Mouse (Mus musculus) lung, embryonic 14.5 days (tissue): ENCODE data around the gene Nadk. TPM values are rescaled to one million over a fixed set of nuclear protein-coding genes. Genes with fewer than 3 reads are reported as not detected.

Experiments used
- ATAC-seq: fragments of 200-750 bp; cut with Nextera tagmentation; 2 replicates; pipeline ENCODE4 v1.8.0; 2017; ENCODE audit warnings: mild to moderate bottlenecking, moderate TSS enrichment, moderate library complexity; ENCODE audit not compliant: insufficient read depth
- DNase-seq: peaks from one replicate; pipeline ENCODE4 v3.0.0-alpha.2; 2015
- H3K27ac ChIP-seq: fragments of 300-500 bp; sonication (generic); 2 replicates; pipeline ENCODE4 v1.5.1; 2014; ENCODE audit warnings: low read depth, mild to moderate bottlenecking, moderate library complexity
- H3K27me3 ChIP-seq: fragments of 300-500 bp; sonication (generic); 2 replicates; pipeline ENCODE4 v1.6.1; 2014; ENCODE audit warnings: low read length, control low read depth; ENCODE audit not compliant: insufficient read depth
- H3K36me3 ChIP-seq: fragments of 300-500 bp; sonication (generic); 2 replicates; pipeline ENCODE4 v1.6.1; 2014; ENCODE audit warnings: control low read depth; ENCODE audit not compliant: insufficient read depth
- H3K4me1 ChIP-seq: fragments of 300-500 bp; sonication (generic); 2 replicates; pipeline ENCODE4 v1.6.1; 2014; ENCODE audit warnings: antibody characterized with exemption, control low read depth; ENCODE audit not compliant: insufficient read depth
- H3K4me2 ChIP-seq: fragments of 300-500 bp; sonication (generic); 2 replicates; pipeline ENCODE4 v1.6.1; 2014; ENCODE audit warnings: mild to moderate bottlenecking
- H3K4me3 ChIP-seq: fragments of 300-500 bp; sonication (generic); 2 replicates; pipeline ENCODE4 v1.5.1; 2014; ENCODE audit warnings: low read depth, low read length
- H3K9ac ChIP-seq: fragments of 300-500 bp; sonication (generic); 2 replicates; pipeline ENCODE4 v1.6.1; 2014
- H3K9me3 ChIP-seq: fragments of 300-500 bp; sonication (generic); 2 replicates; pipeline ENCODE4 v1.6.1; 2016; ENCODE audit warnings: low read depth, low read length, control low read depth
- CTCF ChIP-seq: IDR thresholded peaks from 2 replicates; pipeline ENCODE4 v1.5.1; 2016; ENCODE audit warnings: antibody characterized with exemption, low read depth
- WGBS: fragments of 180-500 bp; shearing (Covaris S2); extraction: QIAGEN DNeasy Blood & Tissue Kit; methylation state at CpG from one replicate; pipeline ENCODE4 v1.1.7; 2014; 5-methylcytosine and 5-hydroxymethylcytosine counted together
- polyA plus RNA-seq: library from polyadenylated mRNA; unstranded; fragments of >200 nt; fragmentation: Nextera tagmentation; extraction: Ambion mirVana; gene quantifications from 2 replicates; pipeline ENCODE4 v1.2.1, GENCODE M21; 2014

Gene Nadk
- polyA plus RNA-seq, 1 experiment from 2014 or later: 90.5 TPM

DNA sequence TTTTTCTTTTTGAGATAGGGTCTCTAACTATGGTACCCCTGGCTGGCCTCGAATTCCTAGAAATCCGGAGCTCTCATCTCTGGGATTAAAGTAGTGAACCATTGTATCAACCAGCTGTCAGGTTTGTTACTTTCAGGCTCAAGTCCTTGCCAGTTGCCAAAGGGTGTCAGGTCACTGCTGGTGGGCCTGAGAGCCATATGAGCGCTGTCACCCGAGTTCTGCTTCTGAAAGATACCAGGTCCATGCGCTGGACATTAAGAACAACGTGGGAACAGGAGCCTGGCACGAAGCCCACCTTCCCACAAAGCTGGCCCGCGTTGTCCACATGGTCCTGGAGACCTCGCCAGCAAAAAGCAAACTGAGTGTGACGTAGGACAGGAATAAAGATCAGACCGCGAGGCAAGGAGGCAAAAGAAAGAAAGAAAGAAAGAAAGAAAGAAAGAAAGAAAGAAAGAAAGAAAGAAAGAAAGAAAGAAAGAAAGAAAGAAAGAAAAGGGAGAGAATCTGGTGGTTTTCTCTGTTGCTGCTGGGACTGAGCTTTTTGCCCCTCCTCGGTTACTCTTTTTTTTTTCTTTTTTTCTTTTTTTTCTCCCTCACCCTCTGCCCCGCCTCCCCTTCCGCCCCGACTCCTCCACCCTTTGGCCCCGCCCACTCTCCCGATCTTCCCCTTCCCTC, 684 bp downstream of the Nadk start:
- H3K9me3 ChIP-seq: no peaks in the 10 kb centered on the region
- peak overlapping the region; percentile 88 for H3K27ac ChIP-seq
- peak overlapping the region; percentile 77 for H3K4me3 ChIP-seq
- no peak for TF ChIP-seq CTCF
- no peaks in the 10 kb centered on the region for H3K27me3 ChIP-seq
- WGBS: 1% methylated on average over 19 of the region's 19 CpGs
- ATAC-seq (peak; percentile 33), DNase-seq (peak; percentile 97)
- H3K4me2 ChIP-seq: peak overlapping the region; percentile 90
- peak overlapping the region; percentile 46 for H3K9ac ChIP-seq
- peaks cover 31% of the 10 kb centered on the region for H3K4me1 ChIP-seq
- H3K36me3 ChIP-seq: peaks cover 36% of the 10 kb centered on the region

DNA sequence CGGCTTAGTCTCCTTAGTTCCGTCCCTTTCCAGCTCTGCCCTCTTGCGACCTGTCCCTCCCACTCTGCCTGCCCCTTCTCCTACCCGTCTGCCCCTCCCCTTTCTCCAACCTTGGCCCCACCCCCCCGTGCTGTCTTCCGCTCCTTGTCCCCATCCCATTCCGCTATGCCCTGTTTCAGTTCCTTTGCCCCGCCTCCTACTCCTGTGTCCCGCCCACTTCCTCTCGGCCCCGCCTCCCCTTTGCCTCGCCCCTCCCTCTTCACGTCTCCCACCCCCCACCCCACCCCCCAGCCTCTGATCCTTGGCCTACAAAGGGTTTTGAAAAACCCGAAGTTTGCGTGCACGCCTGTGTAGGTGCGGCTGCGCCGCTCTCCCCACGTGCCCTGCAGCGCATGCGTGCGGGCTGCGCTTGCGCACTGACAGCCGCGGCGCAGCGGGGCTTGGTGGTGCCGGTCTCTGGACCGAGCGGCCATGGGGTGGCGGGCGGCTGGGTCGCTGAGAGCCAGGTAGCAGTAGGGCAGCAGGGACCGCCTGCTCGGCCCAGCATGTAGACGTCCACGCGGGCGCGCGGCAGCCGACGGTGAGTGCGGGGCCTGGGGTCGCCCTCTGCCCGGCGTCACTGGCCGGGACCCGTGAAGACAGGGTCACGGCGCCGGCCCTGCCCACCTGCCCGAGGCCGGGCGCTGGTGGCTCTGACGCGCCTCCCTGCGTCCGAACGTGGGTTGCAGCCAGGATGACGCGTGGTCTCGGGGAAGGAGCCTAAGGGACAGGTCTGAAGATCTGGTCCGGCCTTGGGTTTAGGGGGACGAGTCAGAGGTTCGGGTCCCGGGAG, 1.4 kb downstream of the Nadk start:
- peak overlapping the region; percentile 77 for H3K4me3 ChIP-seq
- H3K27me3 ChIP-seq: no peaks in the 10 kb centered on the region
- H3K9me3 ChIP-seq: no peaks in the 10 kb centered on the region
- H3K9ac ChIP-seq: peak overlapping the region; percentile 73
- DNase-seq (peak; percentile 97), ATAC-seq (peak; percentile 96)
- WGBS: under 1% methylated on average over 69 of the region's 69 CpGs
- peaks cover 31% of the 10 kb centered on the region for H3K4me1 ChIP-seq
- peak; percentile 43 for TF ChIP-seq CTCF
- peaks cover 29% of the 10 kb centered on the region for H3K36me3 ChIP-seq
- H3K27ac ChIP-seq: peak overlapping the region; percentile 91
- H3K4me2 ChIP-seq: peak overlapping the region; percentile 90

DNA sequence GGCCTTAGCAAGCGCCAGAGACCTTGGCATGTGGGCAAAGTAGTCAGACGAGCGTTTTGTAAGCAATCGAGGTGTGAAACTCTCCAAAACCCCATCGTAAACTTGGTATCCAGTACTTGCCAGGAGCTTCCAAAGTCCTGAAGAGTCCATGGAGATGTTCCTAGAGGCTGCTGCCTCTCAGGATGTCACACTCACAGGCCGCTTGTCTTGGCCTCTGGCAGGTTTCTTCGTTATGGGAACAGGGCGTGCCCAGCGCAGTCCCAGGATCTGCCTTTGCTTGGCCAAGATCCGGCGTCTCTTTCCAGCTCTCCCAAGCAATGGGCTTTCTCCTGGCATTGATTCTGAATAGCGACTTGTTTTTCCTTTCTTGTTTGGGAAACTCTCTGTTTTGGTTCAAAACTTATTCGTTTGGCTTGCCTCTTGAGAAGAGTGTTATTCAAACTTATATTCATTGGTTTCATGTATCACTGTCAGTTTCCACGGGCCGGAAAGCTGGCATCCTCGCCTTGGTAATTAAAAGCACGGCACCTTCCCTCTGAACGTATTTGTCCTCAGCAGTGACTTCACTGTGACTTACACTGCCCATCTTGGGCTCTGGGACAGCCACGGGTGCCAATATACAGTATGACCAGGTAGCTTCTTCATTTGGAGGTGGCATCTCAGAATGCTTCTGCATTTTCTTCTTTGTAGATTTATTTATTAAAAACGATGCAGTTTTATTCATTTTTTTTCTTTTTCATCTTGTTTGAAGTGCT, 2.3 kb downstream of the Nadk start:
- WGBS: 11% methylated on average over 20 of the region's 20 CpGs
- peak; percentile 53 for DNase-seq

GRCm38 (mm10) chr4:155566555-155566954, 4.4 kb downstream of the Nadk start:
- Histone ChIP-seq H3K4me2 (no peak overlapping the region), H3K4me3 (no peak overlapping the region), H3K4me1 (peaks cover 18% of the 10 kb centered on the region), H3K27ac (no peak overlapping the region), H3K9me3 (no peaks in the 10 kb centered on the region), H3K27me3 (no peaks in the 10 kb centered on the region), H3K36me3 (no peaks in the 10 kb centered on the region), H3K9ac (no peak overlapping the region)
- no peak for TF ChIP-seq CTCF
- DNase-seq (no peak), ATAC-seq (no peak)
- 38% methylated on average over 8 of the region's 8 CpGs for WGBS

More for the DNA sequence above, 2.3 kb downstream of the Nadk start:
- H3K27ac ChIP-seq: peak overlapping the region; percentile 91
- TF ChIP-seq CTCF: no peak
- no peak for ATAC-seq
- H3K4me2 ChIP-seq: peak overlapping the region; percentile 90
- H3K9me3 ChIP-seq: no peaks in the 10 kb centered on the region
- H3K36me3 ChIP-seq: peaks cover 20% of the 10 kb centered on the region
- no peaks in the 10 kb centered on the region for H3K27me3 ChIP-seq
- peak overlapping the region; percentile 77 for H3K4me3 ChIP-seq
- H3K9ac ChIP-seq: peak overlapping the region; percentile 73
- H3K4me1 ChIP-seq: peaks cover 31% of the 10 kb centered on the region

DNA sequence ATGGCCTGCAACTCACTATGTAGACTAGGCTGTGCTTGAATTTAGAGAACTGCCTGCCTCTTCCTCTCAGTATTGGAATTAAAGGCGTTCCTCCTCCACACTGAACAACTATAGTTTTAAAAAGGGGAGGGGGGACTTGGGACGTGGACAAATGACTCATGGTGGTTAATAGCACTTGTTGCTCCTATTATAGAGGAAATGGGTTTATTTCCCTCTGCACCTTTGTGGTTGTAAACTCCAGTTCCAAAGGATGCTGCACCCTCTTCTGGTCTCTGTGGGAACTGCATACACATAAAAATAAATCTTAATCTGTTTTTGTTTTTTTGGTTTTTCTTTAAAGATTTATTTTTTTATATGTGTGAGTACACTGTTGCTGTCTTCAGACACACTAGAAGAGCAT, 6.0 kb downstream of the Nadk start:
- Histone ChIP-seq H3K27ac (no peak overlapping the region), H3K9me3 (no peaks in the 10 kb centered on the region), H3K36me3 (no peaks in the 10 kb centered on the region), H3K4me2 (no peak overlapping the region), H3K4me1 (peaks cover 6% of the 10 kb centered on the region), H3K4me3 (no peak overlapping the region), H3K9ac (no peak overlapping the region), H3K27me3 (no peaks in the 10 kb centered on the region)
- WGBS: 35% methylated on average over 2 of the region's 2 CpGs
- no peak for ATAC-seq
- TF ChIP-seq CTCF: peak; percentile 73
- DNase-seq: peak; percentile 70

- H3K9me3 ChIP-seq: no peaks in the 10 kb centered on the region
- no peak for DNase-seq
- 82% methylated on average over 7 of the region's 7 CpGs for WGBS
- H3K4me2 ChIP-seq: no peak overlapping the region
- no peak overlapping the region for H3K4me3 ChIP-seq
- H3K9ac ChIP-seq: no peak overlapping the region
- peaks cover 6% of the 10 kb centered on the region for H3K4me1 ChIP-seq
- TF ChIP-seq CTCF: no peak
- no peak overlapping the region for H3K27ac ChIP-seq
- no peaks in the 10 kb centered on the region for H3K36me3 ChIP-seq
- H3K27me3 ChIP-seq: no peaks in the 10 kb centered on the region
- ATAC-seq: no peak
Observed at GRCm38 (mm10) chr4:155568632-155569370, 6.6 kb downstream of the Nadk start.
